Mouse (Mus musculus) gastrocnemius, postnatal 14 days (tissue): ENCODE data around the gene Fbxo44. TPM values are rescaled to one million over a fixed set of nuclear protein-coding genes. Genes with fewer than 3 reads are reported as not detected.

Experiments
- DNase-seq: peaks from one replicate; pipeline ENCODE4 v3.0.0; 2021; ENCODE audit warnings: mixed read lengths
- intact Hi-C: fragments of 180-260 bp; cut with DNase I; formaldehyde crosslinking; loops from one replicate; pipeline ENCODE4 v1.15.1; 2025; ENCODE audit warnings: low total_unique reads
- microRNA-seq, 2 experiments: library from miRNA; unstranded; fragments of <30 nt; microRNA quantifications; one replicate each; pipeline ENCODE4 v1.2.0; 2021
- total RNA-seq, 2 experiments: library from RNA; stranded (reverse); gene quantifications; 2 replicates each; pipeline ENCODE4 v1.2.3; 2021

Fbxo44 gene
- total RNA-seq, 2 experiments from 2014 or later = 1.4 to 3.3 TPM

DNA sequence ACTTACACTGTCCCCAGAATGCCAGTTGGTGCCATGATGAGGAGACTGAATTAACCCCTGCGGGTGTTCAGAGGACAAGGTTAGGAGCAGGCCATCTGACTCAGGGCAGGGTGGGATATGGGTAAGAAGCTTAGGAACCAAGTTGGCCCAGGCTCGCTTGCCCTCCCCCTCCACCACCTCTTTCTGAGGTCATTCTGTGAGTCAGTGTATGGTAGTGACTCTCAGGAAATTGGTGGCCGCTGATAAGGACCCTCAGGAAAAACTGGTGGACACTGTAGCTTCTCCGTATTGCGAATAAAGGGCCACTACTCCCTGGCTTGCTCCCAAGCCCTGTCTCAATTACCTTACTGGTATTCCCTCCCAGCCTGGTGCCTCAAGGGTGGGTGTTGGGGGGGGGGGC, 51.1 kb downstream of the Fbxo44 start:
- DNase-seq = no peak
- intact Hi-C loops = loop anchor here (10.0 kb wide), 1 partner anchor 326 kb away; no protein-coding TSS in a partner anchor

DNA sequence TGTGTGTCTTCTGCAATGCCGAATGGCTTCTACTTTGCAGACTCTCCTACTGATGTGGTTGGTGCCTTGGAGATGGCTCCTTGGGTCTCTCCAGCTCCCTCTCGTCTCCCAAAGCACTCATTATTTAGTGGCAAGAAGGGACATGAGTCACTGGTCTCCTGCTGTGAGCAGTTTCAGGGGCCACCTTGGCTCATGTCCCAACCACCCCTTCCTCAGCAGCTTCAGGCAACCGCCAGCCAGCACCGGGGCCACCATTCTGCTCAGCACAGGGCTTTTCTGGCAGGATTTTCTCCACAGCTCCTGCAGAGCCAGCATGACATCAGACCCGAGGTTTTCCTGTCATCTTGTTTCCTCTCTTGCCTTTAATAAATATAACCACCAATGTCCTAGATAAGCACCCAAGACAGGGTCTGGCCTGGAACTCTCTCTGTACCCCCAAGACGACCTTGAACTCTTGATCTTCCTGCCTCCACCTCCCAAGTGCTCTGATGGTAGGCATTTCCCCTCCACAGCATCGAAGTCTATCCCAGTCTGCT, 51.6 kb downstream of the Fbxo44 start:
- no peak for DNase-seq
- intact Hi-C loops = loop anchor here (10.0 kb wide), 1 partner anchor 326 kb away; no protein-coding TSS in a partner anchor

DNA sequence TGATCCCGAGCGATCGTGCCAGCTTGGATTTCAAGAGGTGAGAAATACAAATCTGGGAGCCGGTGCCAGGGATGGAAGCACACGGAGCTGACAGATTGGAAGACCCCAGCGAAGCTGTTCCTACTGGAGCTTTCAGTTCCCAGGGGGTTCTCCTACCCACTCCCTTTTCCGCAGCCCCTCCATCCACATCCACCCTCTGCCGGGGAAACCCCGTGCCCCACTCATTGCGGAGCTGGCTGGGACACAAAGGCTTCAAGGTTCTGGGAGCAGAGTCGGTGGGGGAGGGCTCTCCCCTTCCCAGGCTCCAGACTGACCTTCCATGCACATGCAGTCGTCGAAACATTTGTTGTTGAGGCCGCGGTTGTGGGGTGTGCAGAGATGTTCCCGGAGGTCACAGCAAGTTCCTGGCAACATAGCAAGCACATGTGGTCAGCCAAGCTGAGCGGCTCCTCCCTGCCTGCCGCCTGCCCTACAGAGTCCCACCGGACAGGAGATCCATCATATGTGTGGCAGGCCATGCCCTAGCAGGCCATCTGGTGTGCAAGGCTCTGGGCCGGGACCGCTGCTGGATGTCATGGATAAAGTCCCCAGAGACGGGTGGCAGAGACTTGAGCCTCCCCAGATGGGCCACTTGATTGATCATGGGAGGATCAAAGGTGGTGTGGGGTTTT, 52.5 kb downstream of the Fbxo44 start:
- intact Hi-C loops = loop anchor here (10.0 kb wide), 1 partner anchor 327 kb away; no protein-coding TSS in a partner anchor
- peak; percentile 42 for DNase-seq

- intact Hi-C loops = loop anchor here (10.0 kb wide), 1 partner anchor 331 kb away; no protein-coding TSS in a partner anchor
- DNase-seq = no peak
Observed at GRCm38 (mm10) chr4:148104146-148104545, 56.1 kb downstream of the Fbxo44 start.

Small RNA genes within 50 kb of the gene (microRNA-seq; reads per million reads assigned to microRNA genes)
- gene Mir7022 = 0 reads per million in 2 experiments

Other genes starting within 250 kb of the Fbxo44 start
- 10 to 100 TPM; 43.4 to 48.8 TPM for gene Plod1, start 223.7 kb downstream of the Fbxo44 start, total RNA-seq
- gene 2510039O18Rik, start 219.6 kb downstream of the Fbxo44 start, total RNA-seq = 10 to 100 TPM; 22.1 to 23.8 TPM
- gene Nppb, start 174.7 kb downstream of the Fbxo44 start, total RNA-seq = not detected
- not detected for gene Nppa, start 159.8 kb downstream of the Fbxo44 start, total RNA-seq
- 1 to 10 TPM; 4.7 to 5.4 TPM for gene Clcn6, start 121.7 kb downstream of the Fbxo44 start, total RNA-seq
- gene Mthfr, start 121.4 kb downstream of the Fbxo44 start, total RNA-seq = 10 to 100 TPM; 12.0 to 12.3 TPM
- gene Agtrap, start 72.5 kb downstream of the Fbxo44 start, total RNA-seq = 10 to 100 TPM; 12.3 to 14.7 TPM
- gene Mad2l2, start 30.1 kb downstream of the Fbxo44 start, total RNA-seq = 10 to 100 TPM; 11.5 to 12.9 TPM
- under 1 TPM; 0.10 to 0.13 TPM for gene Draxin, start 29.8 kb downstream of the Fbxo44 start, total RNA-seq
- gene Fbxo6, start 8.3 kb downstream of the Fbxo44 start, total RNA-seq = 10 to 100 TPM; 22.9 to 29.1 TPM
- gene Fbxo2, start 139 bp upstream of the Fbxo44 start, total RNA-seq = not detected
- under 1 TPM; 0.10 to 0.13 TPM for gene Disp3, start 127.5 kb upstream of the Fbxo44 start, total RNA-seq